Mouse (Mus musculus): Measurements from ENCODE around the gene Ophn1. TPM values are rescaled to one million over a fixed set of nuclear protein-coding genes. Genes with fewer than 3 reads are reported as not detected.

Gene Ophn1
- 1.3 TPM for polyA plus RNA-seq (2015; fragmentation: Illumina TruSeq; extraction: RNeasy Lipid Tissue Mini Kit (QIAGEN cat#74804); ENCODE audit: insufficient read depth, low read depth, low replicate concordance)

DNA sequence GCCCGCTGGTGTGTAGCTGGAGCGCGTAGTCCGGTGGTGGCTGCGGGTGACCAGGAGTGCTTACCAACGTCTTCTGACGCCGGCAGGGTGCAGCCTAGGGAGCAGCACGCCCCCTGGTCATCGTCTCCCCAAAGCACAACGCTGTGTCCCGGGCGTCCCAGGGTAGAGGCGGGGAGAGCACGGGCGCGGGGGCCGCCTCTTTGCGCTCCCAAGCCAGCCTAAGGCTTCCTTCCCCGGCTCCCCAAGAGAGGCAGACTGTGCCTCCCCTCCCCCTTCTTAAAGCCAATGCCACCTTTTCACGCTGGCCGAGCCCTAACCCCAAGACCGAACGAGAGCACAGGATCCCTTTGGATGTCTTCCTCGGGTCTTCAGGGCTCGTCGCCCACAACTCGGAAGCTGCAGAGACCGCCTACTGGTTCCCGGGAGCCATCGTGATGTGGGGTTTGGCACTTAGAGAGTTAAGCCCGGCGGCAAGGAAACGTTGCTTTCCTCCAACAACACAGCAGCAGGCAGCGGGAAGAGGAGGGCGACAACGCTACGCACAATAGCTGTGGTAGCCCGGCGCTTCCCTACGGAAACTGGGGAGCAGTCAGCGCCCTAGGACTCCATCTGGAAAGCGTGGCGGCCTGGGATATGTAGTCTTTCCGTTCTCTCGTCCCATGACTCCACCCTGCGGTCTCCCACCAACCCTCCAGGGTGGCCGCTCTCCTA, at the start of gene Ophn1:
Gene Ophn1 (minus strand): TSS at position 620 of the 711 bp plus-strand sequence.

DNA sequence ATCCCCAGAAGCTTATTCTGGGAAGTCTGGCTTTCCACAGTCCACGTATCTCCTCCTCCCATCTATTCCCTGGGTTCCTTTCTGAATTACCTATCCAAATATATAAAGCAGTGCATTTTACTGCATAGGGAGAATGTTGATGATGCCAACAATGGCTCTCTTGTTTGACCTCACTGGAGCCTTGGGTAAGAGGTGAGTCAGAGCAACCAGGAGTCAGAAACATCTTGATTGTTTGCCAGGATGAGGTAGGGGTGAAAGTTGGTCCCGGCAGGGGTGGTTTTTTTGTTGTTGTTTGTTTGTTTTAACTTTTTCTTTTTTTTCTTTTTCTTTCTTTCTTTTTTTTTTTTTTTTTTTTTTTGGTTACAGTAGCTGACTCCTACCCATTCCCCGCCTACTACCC, 45.3 kb upstream of the Ophn1 start, which contains the start of gene Yipf6:
Gene Yipf6 (plus strand): TSS at position 216 of the 400 bp plus-strand sequence.

Other genes starting within 250 kb of the Ophn1 start
- 10.5 TPM for gene Yipf6, start 45.3 kb upstream of the Ophn1 start, polyA plus RNA-seq (2015; fragmentation: Illumina TruSeq; extraction: RNeasy Lipid Tissue Mini Kit (QIAGEN cat#74804); ENCODE audit: insufficient read depth, low read depth, low replicate concordance)
- 9.1 TPM for gene Stard8, start 112.2 kb upstream of the Ophn1 start, polyA plus RNA-seq (2015; fragmentation: Illumina TruSeq; extraction: RNeasy Lipid Tissue Mini Kit (QIAGEN cat#74804); ENCODE audit: insufficient read depth, low read depth, low replicate concordance)
- gene Efnb1, start 245.1 kb upstream of the Ophn1 start, polyA plus RNA-seq (2015; fragmentation: Illumina TruSeq; extraction: RNeasy Lipid Tissue Mini Kit (QIAGEN cat#74804); ENCODE audit: insufficient read depth, low read depth, low replicate concordance) = 7.8 TPM

Data from pancreas, adult 10 weeks (tissue).